Mouse (Mus musculus) CD4-positive, CD25-positive, alpha-beta regulatory T cell (primary cell): Measurements from ENCODE around the gene Gif. TPM values are rescaled to one million over a fixed set of nuclear protein-coding genes. Genes with fewer than 3 reads are reported as not detected.

Experiments
- polyA plus RNA-seq: library from polyadenylated mRNA; unstranded; fragments of 100-300 nt; shearing (Covaris generic); gene quantifications from one replicate; pipeline ENCODE4 v1.2.1, GENCODE M21; 2017

Gif gene
- not detected for polyA plus RNA-seq

DNA sequence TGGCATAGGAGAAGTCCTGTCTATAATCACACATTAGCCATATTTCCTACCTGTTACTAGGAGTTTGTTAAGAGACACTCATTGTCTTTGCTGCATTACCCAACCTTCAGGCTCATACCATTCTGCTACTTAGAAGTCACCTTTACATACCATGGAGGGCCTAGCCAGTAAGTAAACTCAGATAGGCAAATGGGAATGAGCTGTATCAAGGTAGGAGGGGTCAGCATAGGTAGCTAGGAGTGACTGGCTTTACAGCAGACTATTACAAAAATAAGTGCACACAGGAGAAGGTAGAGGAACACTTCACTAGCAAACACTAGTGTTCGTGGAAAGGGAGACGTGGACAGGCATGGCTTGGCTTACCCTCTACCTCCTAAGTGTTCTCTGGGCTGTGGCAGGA, at the start of gene Gif:
Gif (plus strand) TSS at position 257 of the 400 bp plus-strand sequence.

DNA sequence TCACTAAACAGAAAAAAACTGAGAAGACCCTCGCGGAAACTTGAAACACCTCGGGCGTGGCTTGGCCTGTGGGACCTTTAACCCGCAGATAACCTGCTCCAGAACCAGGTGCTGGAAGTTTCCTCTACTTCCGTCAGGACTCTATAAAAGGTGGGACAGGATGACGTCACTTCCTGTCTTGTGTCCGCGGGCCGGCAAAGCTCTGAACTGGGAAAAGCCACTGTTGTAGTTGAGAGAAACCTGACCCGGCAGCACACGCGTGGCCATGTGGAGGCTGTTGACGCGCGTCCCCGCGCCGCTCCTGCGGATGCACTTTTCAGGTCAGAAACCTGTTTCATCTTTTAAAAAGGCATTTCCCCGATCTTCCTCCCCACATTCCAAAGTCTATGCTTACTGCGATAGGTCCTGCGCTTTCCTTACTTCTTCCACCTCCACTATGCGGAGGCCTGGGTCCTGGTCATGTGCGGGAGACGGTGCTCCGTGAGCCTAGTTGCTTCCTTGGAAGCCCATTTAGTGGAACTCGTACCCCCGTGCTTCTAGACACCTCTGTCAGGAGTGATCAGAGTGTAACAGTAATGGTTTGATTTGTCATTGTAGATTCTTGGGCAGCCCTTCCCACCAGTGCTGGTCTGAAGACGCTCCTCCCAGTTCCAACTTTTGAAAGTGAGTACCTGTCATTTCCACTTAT, 23.0 kb downstream of the Gif start, which contains the start of gene Mrpl16:
Mrpl16 (plus strand) TSS at position 187 of the 688 bp plus-strand sequence.

Other genes with a start within 250 kb of the Gif start
- 932 TPM for gene Ms4a6b, start 231.0 kb upstream of the Gif start, polyA plus RNA-seq
- 1.6 TPM for gene Ms4a4d, start 210.8 kb upstream of the Gif start, polyA plus RNA-seq
- 7.8 TPM for gene Ms4a6d, start 142.7 kb upstream of the Gif start, polyA plus RNA-seq
- gene Ms4a2, start 123.8 kb upstream of the Gif start, polyA plus RNA-seq: 0.31 TPM
- gene Ms4a3, start 106.7 kb upstream of the Gif start, polyA plus RNA-seq: not detected
- gene Oosp2, start 87.0 kb upstream of the Gif start, polyA plus RNA-seq: not detected
- gene Oosp1, start 56.4 kb upstream of the Gif start, polyA plus RNA-seq: not detected
- not detected for gene Oosp3, start 50.5 kb upstream of the Gif start, polyA plus RNA-seq
- 42.4 TPM for gene Mrpl16, start 22.8 kb downstream of the Gif start, polyA plus RNA-seq
- 1.9 TPM for gene Stx3, start 71.8 kb downstream of the Gif start, polyA plus RNA-seq
- not detected for gene Olfr1417, start 91.7 kb downstream of the Gif start, polyA plus RNA-seq
- 0.11 TPM for gene Olfr1418, start 113.5 kb downstream of the Gif start, polyA plus RNA-seq
- not detected for gene Olfr1419, start 127.6 kb downstream of the Gif start, polyA plus RNA-seq
- not detected for gene Olfr1420, start 139.0 kb downstream of the Gif start, polyA plus RNA-seq
- 22.5 TPM for gene Patl1, start 164.8 kb downstream of the Gif start, polyA plus RNA-seq
- 46.5 TPM for gene Osbp, start 218.4 kb downstream of the Gif start, polyA plus RNA-seq